Mouse (Mus musculus): ENCODE measurements around the gene Lyrm1.

Gene Lyrm1

DNA sequence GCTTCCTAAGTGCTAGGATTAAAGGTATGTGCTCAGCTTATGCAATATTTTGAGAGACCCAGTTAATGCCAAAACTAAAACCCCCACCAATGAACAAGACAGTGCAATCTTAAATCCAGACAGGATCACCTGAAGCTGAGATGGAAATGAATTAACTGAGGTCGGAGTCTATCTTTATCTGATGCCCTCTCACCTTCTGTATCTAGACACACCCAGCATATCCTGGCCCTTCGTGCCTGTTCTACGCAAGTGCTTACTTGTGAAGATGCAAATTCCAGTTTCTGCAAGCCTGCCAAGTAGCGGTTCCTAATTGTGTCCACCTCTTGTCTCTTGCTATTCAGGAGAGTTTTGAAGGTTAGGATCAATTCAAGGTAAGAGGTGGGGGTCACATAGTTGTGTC, 69.5 kb downstream of the Lyrm1 start:
- no peak for DNase-seq (ENCODE audit: low spot score in 2 of 2)

DNA sequence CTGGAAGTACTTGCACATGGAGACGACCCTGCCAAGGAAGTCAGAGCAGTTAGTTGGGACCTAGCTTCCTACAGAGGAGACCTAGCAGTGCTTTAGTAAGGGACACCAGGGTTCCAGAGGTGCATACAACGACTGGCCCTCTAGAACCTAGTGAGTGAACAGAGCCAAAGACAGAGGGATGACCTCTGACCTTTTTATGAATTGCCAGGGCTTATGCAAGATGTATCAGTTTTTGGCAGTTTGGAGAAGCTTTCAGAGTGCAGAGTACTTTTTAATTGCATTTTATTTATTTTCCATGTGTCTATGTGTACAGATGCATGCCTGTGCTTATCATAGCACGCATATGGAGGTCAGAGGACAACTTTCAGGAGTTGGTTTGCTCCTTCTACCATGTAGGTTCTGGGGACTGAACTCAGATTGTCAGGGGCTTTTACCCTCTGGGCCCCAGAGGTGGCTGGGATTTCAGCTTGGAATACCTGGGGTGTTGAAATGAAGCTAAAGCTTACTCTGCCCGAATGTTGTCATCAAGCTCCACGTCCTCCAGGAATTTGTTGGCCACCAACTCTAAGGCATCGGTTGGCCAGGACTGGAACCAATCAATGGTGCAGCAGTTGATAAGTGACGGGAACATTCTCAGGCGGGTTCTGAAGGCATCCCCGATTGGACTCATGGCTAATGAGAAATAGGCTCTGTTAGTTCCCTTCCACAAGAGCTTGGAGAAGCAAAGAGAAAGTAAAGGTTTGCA, 70.2 kb downstream of the Lyrm1 start:
- no peak for DNase-seq (ENCODE audit: low spot score in 2 of 2)

DNA sequence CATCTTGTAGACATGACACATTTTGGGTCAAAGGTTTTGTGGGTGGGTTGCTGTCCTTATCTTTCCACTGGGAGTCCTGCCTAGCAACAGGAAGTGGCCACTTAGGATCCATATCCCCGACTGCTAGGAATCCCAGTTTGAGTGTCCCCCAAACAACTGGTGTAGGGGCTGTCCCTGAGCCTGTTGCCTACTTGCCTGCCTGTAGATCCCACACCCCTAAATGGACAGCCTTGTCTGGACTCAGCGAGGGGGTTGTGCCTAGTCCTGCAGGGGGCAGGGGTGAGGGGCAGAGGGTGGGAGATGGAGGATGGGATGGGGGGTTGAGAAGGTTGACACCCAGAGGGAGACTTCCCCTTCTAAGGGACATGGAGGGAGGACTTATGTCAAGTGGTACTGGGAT, 73.7 kb downstream of the Lyrm1 start:
- no peak for DNase-seq (ENCODE audit: low spot score in 2 of 2)

DNA sequence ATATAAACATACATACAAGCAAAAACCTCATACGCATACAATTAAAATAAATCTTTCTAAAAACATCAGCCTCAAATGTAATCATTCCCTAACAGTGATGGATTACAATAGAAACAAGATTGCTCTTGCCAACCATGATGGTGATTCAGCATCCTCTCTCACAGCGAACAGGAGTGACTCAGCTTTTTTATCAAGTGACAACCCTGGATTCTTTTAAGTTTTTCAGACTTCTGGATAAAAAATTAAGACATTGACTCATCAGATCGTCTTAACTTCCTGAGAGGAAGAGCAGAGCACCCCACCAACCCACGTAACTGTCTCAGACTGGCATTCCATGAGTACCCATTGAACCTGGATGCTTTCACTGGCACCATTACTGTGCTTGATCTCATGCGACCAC, 78.6 kb downstream of the Lyrm1 start:
- no peak for DNase-seq (ENCODE audit: low spot score in 2 of 2)

DNA sequence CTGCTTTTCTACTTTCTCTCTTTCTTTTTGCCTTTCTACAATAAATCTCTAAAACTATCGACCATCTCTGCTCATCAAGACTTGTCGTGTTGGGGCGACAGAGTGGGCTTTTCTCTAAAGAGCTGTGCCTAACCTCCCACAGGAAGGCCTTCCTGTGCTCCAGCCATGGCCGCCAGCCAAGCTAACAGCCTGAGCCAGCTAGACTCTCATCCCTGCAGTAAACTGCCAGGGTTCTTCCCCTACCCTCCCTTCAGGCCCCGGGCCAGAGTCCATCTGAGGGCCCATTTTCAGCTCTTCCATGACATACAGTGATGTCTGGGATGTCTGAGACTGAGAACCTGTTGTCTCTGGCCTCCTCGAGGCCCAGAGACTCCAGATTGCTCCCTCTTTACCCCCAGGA, 80.6 kb downstream of the Lyrm1 start:
- DNase-seq (ENCODE audit: low spot score in 2 of 2): peak in 1 of 2 experiments; percentile 33

DNA sequence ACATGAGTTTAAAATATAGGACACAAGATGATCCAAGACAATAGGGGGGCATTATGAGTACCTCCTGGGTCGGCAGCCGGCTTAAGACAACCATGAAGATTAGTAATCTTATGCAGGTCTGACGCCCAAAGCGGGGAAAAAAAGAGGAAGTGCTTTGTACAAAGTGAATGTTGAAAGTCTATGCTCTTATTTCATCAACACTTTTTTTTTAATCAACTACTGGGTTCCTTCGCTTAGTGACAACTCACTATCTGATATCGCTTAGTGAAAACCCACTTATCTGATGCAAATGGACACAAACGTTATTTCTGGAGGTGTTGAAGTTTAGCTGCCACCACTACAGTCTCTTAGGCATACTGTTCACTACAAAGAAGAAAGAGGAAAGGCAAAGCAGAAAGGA, 81.9 kb downstream of the Lyrm1 start:
- DNase-seq (ENCODE audit: low spot score in 2 of 2): no peak

DNA sequence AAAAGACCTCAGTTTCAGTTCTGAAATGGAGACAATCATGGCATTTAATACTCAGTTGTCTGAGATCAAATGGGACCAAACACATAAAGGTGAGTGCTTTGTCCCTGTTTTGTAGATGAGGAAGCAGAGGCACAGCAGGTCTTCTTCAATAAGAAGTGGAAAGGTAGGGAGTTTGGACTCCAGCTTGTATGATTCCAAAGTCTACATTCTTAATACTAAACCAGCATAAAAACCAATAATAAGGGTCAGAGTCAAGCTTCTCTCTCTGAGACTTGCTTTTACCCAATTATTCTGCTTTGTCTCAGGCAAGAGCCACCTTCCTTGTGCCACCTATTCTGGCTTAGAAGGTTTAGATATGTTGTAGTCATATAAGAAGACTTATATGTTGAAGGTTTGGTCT, 82.9 kb downstream of the Lyrm1 start:
- no peak for DNase-seq (ENCODE audit: low spot score in 2 of 2)

DNA sequence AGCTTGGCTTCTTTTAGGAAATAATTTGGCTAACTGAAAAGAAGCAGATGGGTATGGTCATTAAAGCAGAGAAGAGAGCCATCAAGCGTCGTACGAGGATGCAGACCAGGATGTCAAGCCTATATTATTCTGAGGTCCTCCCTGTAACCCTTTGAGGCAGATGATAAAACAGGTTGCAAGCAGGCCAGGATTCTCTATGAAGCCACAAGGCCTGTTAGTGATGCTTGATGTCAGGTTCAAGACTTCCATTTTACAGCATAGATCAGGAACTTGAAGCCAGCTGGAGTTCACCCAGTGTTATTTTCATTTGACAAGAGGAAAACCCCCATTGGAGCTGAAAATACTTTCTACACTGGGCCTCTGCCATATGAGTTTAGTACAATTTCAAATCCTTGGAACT, 84.5 kb downstream of the Lyrm1 start:
- DNase-seq (ENCODE audit: low spot score in 2 of 2): no peak

DNA sequence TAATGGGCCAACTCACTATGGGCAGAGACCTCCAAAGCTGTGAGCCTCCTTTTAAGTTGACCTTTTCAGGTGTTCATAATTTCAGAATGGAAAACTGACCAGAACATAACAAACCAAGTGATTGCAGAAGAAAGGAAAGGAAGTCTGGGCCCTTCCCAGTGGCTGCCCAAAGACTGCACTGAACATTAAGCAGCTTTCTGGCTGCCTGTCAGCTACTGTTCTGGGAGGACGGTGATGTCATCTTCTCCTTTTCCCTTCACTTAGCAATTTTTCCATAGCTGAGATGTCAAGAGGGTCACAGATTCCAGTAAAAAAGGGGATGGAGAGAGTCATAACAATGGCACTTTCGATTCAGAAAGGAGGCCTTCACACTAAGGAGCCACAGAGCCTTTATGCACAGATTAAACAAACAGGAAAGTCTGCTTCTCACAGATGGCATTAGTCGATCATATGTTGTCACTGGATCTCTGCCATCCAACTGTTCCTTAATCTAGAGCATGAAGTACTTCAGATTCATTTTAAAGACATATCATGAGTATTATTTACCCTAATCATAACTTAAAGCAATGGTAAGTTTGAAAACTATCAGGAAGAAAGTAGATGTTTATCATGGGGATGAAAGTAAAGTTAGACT, 89.7 kb downstream of the Lyrm1 start:
- no peak for DNase-seq (ENCODE audit: low spot score in 2 of 2)

DNA sequence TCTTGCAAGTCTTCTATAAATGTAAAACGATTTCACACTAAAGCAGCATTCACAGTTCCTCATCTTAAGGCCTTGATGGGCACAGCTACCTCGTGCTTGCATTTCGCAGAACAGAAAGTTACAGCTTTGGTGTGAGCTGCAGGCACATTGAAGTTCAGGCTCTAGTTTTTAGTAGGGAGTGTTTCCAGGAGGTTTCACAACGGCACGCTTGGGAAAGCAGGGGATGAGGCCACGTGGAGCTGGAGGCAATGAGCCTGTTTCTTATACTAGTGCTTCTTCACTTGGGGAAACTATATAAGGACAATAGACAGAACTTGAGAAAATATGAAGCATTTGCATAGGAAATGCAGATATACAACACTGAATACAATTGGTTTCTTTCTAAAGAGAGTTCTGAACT, 101.4 kb downstream of the Lyrm1 start:
- no peak for DNase-seq (ENCODE audit: low spot score in 2 of 2)
